Mouse (Mus musculus) G1E (cell line): ENCODE measurements at regions not wholly inside any gene's neighbourhood (a gene's known extent, or its start where the extent isn't known, plus 50 kb on each side); places are given as distances from the start of the nearest gene placed in this dataset.

Experiments used
- ATAC-seq: 2 replicates; pipeline ENCODE4 v1.8.0; 2016; ENCODE audit warnings: mild to moderate bottlenecking; ENCODE audit not compliant: insufficient number of reproducible peaks, poor library complexity, low FRiP score, severe bottlenecking; ENCODE audit errors: extremely low read depth
- DNase-seq: peaks from one replicate; pipeline ENCODE4 v3.0.0; 2012; ENCODE audit warnings: low spot score
- H3K27me3 ChIP-seq: 2 replicates; pipeline ENCODE4 v1.6.1; 2012; ENCODE audit warnings: mild to moderate bottlenecking, low read length, inconsistent platforms; ENCODE audit not compliant: insufficient read depth
- H3K36me3 ChIP-seq: replicated peaks from 2 replicates; pipeline ENCODE3; 2012; ENCODE audit warnings: mild to moderate bottlenecking, inconsistent platforms
- H3K4me1 ChIP-seq: 2 replicates; pipeline ENCODE4 v1.6.1; 2012; ENCODE audit warnings: low read depth, low read length, inconsistent platforms, mixed read lengths; ENCODE audit not compliant: insufficient read depth
- H3K4me3 ChIP-seq: 2 replicates; pipeline ENCODE4 v1.5.1; 2012; ENCODE audit warnings: low read depth, mild to moderate bottlenecking, inconsistent platforms, low read length, moderate library complexity, mixed read lengths
- H3K9me3 ChIP-seq: replicated peaks from 2 replicates; pipeline ENCODE4 v1.6.1; 2012; ENCODE audit warnings: inconsistent platforms
- CTCF ChIP-seq: IDR thresholded peaks from 2 replicates; pipeline ENCODE4 v1.5.1; 2012; ENCODE audit warnings: low read depth, low read length, inconsistent platforms, mixed read lengths
- GATA1 ChIP-seq: IDR thresholded peaks from 2 replicates; pipeline ENCODE4 v1.6.1; 2012; ENCODE audit warnings: borderline replicate concordance, low read length, inconsistent platforms, mixed read lengths
- GATA2 ChIP-seq: IDR thresholded peaks from 2 replicates; pipeline ENCODE4 v1.6.1; 2012; ENCODE audit warnings: low read depth, low read length, inconsistent platforms, borderline replicate concordance
- POLR2AphosphoS5 ChIP-seq: IDR thresholded peaks from 2 replicates; pipeline ENCODE4 v1.6.1; 2012; ENCODE audit warnings: low read depth, low read length, inconsistent platforms; ENCODE audit not compliant: insufficient replicate concordance
- TAL1 ChIP-seq: conservative IDR thresholded peaks from 2 replicates; pipeline ENCODE4 v1.6.1; 2012; ENCODE audit warnings: low read depth, low read length, inconsistent platforms, mixed read lengths

DNA sequence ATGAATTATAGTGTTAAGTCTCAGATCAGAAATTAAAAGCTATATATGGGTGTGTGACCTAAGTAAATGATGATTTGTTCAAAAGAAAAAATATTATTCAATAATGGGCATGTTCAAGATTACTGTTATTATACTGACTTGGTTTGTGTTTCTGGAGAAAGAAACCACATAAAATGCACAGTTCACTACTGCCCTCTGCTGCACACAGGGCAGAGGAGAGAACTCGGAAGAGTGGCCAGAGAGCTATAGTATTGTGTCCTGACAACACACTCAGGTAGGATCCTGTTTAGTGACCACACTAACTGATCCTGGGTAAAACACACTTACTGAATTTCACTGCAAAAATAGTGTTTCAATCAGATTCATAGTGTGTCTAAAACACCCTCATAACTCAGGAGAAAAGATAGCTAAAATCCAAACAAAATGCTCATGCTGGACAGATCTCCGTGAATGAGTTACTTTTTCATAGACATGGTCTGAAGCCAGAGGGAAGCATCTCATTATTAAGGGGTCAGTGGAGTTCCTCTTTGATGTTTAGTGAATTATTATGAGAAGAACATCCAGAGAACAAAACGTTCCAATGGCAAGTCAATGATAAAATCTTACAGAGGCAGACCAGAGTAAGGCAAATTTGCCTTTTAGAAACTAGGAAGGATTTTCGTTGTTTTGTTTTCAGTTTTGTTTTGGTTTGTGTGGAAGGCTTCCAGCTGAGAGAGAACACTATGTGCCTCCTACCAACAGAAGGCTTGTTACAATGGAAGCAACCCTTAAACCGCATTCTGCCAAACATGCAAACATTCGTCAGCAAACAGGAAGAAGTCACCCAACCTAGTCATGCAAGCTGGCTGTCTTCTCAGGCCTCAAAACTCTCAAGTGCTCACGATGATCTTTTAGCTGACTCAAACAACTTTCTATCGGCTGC, 218.6 kb upstream of the Dab2 start:
- H3K27me3 ChIP-seq, result no peaks in the 10 kb centered on the region
- no peak overlapping the region for H3K4me3 ChIP-seq
- no peak for TF ChIP-seq TAL1
- TF ChIP-seq CTCF, result peak; percentile 29; the same call in 1 of the 2 replicates
- no peak for DNase-seq
- peak; percentile 60 for ATAC-seq
- no peaks in the 10 kb centered on the region for H3K36me3 ChIP-seq
- peaks cover 3% of the 10 kb centered on the region; the same call in 1 of the 2 replicates for H3K4me1 ChIP-seq
- H3K9me3 ChIP-seq, result no peaks in the 10 kb centered on the region

DNA sequence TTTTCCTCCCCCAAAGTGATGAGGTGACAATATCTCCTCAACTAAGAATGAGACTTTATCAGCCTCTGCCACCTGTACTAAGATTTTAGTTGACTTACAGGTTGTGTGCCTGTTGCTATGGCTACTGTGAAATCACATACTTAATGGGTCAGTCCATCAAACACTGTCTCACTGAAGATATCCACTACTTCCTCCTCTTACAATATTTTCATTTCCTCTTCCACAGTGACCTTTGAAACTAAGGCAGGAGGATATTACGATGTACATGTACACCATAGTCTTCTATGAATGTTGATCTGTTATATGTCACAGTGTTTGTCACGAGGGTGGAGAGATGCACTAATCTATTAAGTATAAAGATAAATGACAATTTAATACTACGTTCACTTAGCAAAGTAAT, 212.4 kb upstream of the Dab2 start:
- Histone ChIP-seq H3K4me1 (no peaks in the 10 kb centered on the region), H3K9me3 (no peaks in the 10 kb centered on the region), H3K36me3 (no peaks in the 10 kb centered on the region), H3K27me3 (no peaks in the 10 kb centered on the region; the same call in 1 of the 2 replicates), H3K4me3 (no peak overlapping the region)
- ATAC-seq (no peak), DNase-seq (no peak)
- no peak for TF ChIP-seq TAL1
- no peak for TF ChIP-seq CTCF
- no peak for TF ChIP-seq GATA1
- TF ChIP-seq GATA2, result no peak
- no peak for TF ChIP-seq POLR2AphosphoS5

DNA sequence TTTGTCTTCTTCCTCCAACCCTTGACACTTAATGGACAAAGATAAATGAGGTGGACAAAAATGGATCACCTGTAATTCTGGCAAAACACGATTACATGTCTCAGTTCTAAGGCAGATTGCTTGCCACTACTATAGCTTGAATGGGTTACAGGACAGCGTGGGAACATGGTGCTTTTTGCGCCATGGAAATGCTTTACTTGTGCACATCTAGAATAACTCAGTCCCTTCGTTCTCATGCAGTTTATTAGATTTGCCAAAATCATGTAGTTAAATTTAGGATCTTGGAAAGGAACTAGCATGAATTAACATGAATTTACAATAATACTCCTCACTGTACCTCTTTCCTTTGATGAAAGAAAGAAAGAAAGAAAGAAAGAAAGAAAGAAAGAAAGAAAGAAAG, 211.1 kb upstream of the Dab2 start:
- TF ChIP-seq CTCF (no peak), TAL1 (no peak), GATA2 (no peak), GATA1 (no peak), POLR2AphosphoS5 (no peak)
- no peaks in the 10 kb centered on the region; the same call in 1 of the 2 replicates for H3K27me3 ChIP-seq
- no peaks in the 10 kb centered on the region for H3K9me3 ChIP-seq
- H3K4me3 ChIP-seq, result no peak overlapping the region
- H3K4me1 ChIP-seq, result no peaks in the 10 kb centered on the region
- ATAC-seq (no peak), DNase-seq (no peak)
- H3K36me3 ChIP-seq, result no peaks in the 10 kb centered on the region

DNA sequence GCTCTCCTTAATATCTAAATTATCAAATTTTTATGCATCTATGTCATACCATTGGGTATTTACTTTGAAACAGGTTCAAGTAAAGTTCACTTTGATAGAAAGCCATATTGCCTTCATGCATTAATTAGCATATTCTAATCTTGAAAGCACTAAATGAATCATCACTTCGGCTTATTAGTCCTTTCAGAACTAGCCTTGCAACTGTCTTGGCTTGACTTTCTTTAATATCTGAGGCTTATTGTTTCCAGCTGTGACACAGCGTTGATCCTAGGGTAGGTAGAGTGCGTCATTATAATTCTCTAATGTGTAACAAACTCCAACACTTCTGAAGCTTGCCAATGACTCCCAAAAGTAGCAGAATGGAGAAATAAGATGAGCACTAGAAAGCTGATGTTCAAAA, 169.9 kb upstream of the Dab2 start:
- Histone ChIP-seq H3K4me3 (no peak overlapping the region), H3K27me3 (peaks cover 2% of the 10 kb centered on the region; the same call in 1 of the 2 replicates), H3K9me3 (no peaks in the 10 kb centered on the region), H3K4me1 (no peaks in the 10 kb centered on the region), H3K36me3 (no peaks in the 10 kb centered on the region)
- DNase-seq, result no peak
- TF ChIP-seq CTCF (no peak), GATA2 (no peak), GATA1 (no peak), POLR2AphosphoS5 (no peak), TAL1 (no peak)
- ATAC-seq, result no peak

DNA sequence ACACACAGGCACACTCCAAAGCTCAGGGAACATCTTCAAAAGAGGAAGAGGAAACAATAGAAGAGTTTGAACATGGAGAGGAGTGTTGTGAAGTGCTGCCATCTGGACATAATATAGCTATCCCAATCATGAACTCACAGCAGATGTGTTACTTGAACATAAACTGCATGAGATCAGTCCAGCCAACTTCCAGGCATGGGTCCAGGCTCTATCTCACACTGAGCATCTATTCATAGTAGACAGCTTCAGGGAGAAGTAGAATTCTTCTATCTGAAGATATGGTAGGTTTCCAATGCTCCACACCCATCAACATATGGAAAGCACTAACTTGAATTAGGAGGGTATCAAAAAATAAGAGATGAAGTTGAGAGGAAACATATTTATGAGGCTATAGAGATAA, 167.4 kb upstream of the Dab2 start:
- no peaks in the 10 kb centered on the region for H3K36me3 ChIP-seq
- no peak overlapping the region for H3K4me3 ChIP-seq
- H3K4me1 ChIP-seq, result no peaks in the 10 kb centered on the region
- DNase-seq (no peak), ATAC-seq (no peak)
- H3K9me3 ChIP-seq, result no peaks in the 10 kb centered on the region
- TF ChIP-seq GATA1 (no peak), CTCF (no peak), GATA2 (no peak), POLR2AphosphoS5 (no peak), TAL1 (no peak)
- H3K27me3 ChIP-seq, result no peaks in the 10 kb centered on the region

DNA sequence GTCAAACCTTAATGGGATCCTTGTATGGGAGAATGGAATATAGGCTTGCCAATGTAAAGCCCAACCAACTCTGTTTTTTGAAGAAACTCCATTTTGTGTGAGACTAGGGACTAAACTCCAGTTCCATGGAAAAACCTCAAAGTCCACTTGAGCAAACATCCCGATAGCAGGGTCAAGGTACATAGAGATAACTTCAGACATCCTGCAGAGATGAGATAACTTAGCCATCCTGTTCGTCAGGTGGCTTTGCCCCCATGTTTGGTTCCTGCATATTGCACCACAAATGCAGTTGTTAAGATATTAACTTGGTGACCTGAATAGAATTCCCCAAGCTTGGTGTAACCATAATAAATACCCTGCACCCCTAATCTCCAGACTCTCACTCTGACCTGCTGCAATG, 154.5 kb upstream of the Dab2 start:
- Histone ChIP-seq H3K36me3 (no peaks in the 10 kb centered on the region), H3K9me3 (no peaks in the 10 kb centered on the region), H3K27me3 (no peaks in the 10 kb centered on the region; the same call in 1 of the 2 replicates), H3K4me1 (peaks cover 2% of the 10 kb centered on the region; the same call in 1 of the 2 replicates), H3K4me3 (no peak overlapping the region)
- ATAC-seq, result no peak
- no peak for DNase-seq
- TF ChIP-seq GATA2 (no peak), TAL1 (no peak), GATA1 (no peak), POLR2AphosphoS5 (no peak), CTCF (no peak)
